Mouse (Mus musculus): ENCODE measurements around the gene Abcc10.

The Abcc10 gene

GRCm38 (mm10) chr17:46258279-46259053 is 69.7 kb downstream of the Abcc10 start:
- no peak for DNase-seq (ENCODE audit: low spot score)

- no peak for DNase-seq (ENCODE audit: low spot score)
Measured at GRCm38 (mm10) chr17:46255147-46255546, 73.0 kb downstream of the Abcc10 start.

GRCm38 (mm10) chr17:46254106-46254505 is 74.0 kb downstream of the Abcc10 start:
- DNase-seq (ENCODE audit: low spot score), result no peak

- DNase-seq (ENCODE audit: low spot score), result peak; percentile 85
Measured at GRCm38 (mm10) chr17:46253452-46254084, 74.6 kb downstream of the Abcc10 start, which contains the start of gene Lrrc73. TSS of gene Lrrc73 (plus strand) at chr17:46253531.
